Mouse (Mus musculus) E14TG2a.4 (cell line): Measurements from ENCODE around the gene Klk1b8.
A peak's percentile ranks its signal among the peaks of the same experiment; 100 is the strongest.
"Not testable (repeated sequence)": the region's sequence is repeated elsewhere in the genome, so short reads cannot be mapped to it uniquely, and the experiment has no call there.

ENCODE experiments used
- H3K27me3 ChIP-seq: 2 replicates; pipeline ENCODE4 v1.6.1; 2014; ENCODE audit warnings: low read length, control low read depth; ENCODE audit not compliant: insufficient read depth
- H3K36me3 ChIP-seq: 2 replicates; pipeline ENCODE4 v1.6.1; 2014; ENCODE audit warnings: low read length, control low read depth; ENCODE audit not compliant: insufficient read depth
- H3K4me1 ChIP-seq: replicated peaks from 2 replicates; pipeline ENCODE4 v1.6.1; 2014; ENCODE audit warnings: low read depth, low read length, control low read depth
- H3K4me3 ChIP-seq: replicated peaks from 2 replicates; pipeline ENCODE4 v1.5.1; 2014; ENCODE audit warnings: mild to moderate bottlenecking, low read length
- H3K9me3 ChIP-seq: 2 replicates; pipeline ENCODE4 v1.6.1; 2014; ENCODE audit warnings: low read length, control low read depth
- CTCF ChIP-seq: conservative IDR thresholded peaks from 2 replicates; pipeline ENCODE4 v1.5.1; 2014; ENCODE audit warnings: low read length
- NANOG ChIP-seq: IDR thresholded peaks from 2 replicates; pipeline ENCODE4 v1.6.1; 2014; ENCODE audit warnings: borderline replicate concordance, low read length, mixed read lengths
- POU5F1 ChIP-seq: IDR thresholded peaks from 2 replicates; pipeline ENCODE4 v1.6.1; 2014; ENCODE audit warnings: low read length, borderline replicate concordance

Gene Klk1b8

GRCm38 (mm10) chr7:43928521-43928920, 21.9 kb upstream of the Klk1b8 start:
- H3K4me1 ChIP-seq: no peaks in the 10 kb centered on the region
- H3K9me3 ChIP-seq: 0 out of 2 replicates have a peak, but pooled peaks cover 3% of the 10 kb centered on the region
- TF ChIP-seq NANOG: no peak
- peak; percentile 41 for TF ChIP-seq CTCF
- TF ChIP-seq POU5F1: no peak
- H3K27me3 ChIP-seq: 0 out of 2 replicates have a peak, but pooled peaks cover 2% of the 10 kb centered on the region
- no peaks in the 10 kb centered on the region for H3K36me3 ChIP-seq
- no peak overlapping the region for H3K4me3 ChIP-seq

GRCm38 (mm10) chr7:43932337-43932736, 18.1 kb upstream of the Klk1b8 start:
- TF ChIP-seq POU5F1 (no peak), CTCF (no peak), NANOG (no peak)
- Histone ChIP-seq H3K4me1 (no peaks in the 10 kb centered on the region), H3K27me3 (0 out of 2 replicates have a peak, but pooled peaks cover 2% of the 10 kb centered on the region), H3K9me3 (0 out of 2 replicates have a peak, but pooled peaks cover 3% of the 10 kb centered on the region), H3K36me3 (no peaks in the 10 kb centered on the region), H3K4me3 (no peak overlapping the region)

- 0 out of 2 replicates have a peak, but pooled peaks cover 3% of the 10 kb centered on the region for H3K9me3 ChIP-seq
- H3K27me3 ChIP-seq: no peaks in the 10 kb centered on the region
- no peak within 1 kb of the TSS for H3K4me3 ChIP-seq
- no peaks in the 10 kb centered on the region for H3K4me1 ChIP-seq
- no peaks in the 10 kb centered on the region for H3K36me3 ChIP-seq
- no peak for TF ChIP-seq CTCF
- no peak for TF ChIP-seq NANOG
- TF ChIP-seq POU5F1: no peak
Observed at GRCm38 (mm10) chr7:43933440-43933839, 17.0 kb upstream of the Klk1b8 start, which contains the start of gene Klk15. Gene Klk15, plus strand, starts transcription at chr7:43933740.

- Histone ChIP-seq H3K4me1 (no peaks in the 10 kb centered on the region), H3K4me3 (no peak overlapping the region), H3K27me3 (0 out of 2 replicates have a peak, but pooled peaks cover 3% of the 10 kb centered on the region), H3K36me3 (no peaks in the 10 kb centered on the region), H3K9me3 (peaks cover 12% of the 10 kb centered on the region)
- TF ChIP-seq POU5F1 (no peak), CTCF (no peak)
Observed at GRCm38 (mm10) chr7:43934747-43935146, 15.7 kb upstream of the Klk1b8 start.

GRCm38 (mm10) chr7:43936551-43936950, 13.9 kb upstream of the Klk1b8 start:
- peaks cover 14% of the 10 kb centered on the region for H3K9me3 ChIP-seq
- H3K36me3 ChIP-seq: no peaks in the 10 kb centered on the region
- 0 out of 2 replicates have a peak, but pooled peaks cover 3% of the 10 kb centered on the region for H3K27me3 ChIP-seq
- no peak overlapping the region for H3K4me3 ChIP-seq
- no peaks in the 10 kb centered on the region for H3K4me1 ChIP-seq
- TF ChIP-seq NANOG: no peak
- no peak for TF ChIP-seq CTCF
- TF ChIP-seq POU5F1: no peak

- H3K27me3 ChIP-seq, H3K36me3 ChIP-seq: not testable (repeated sequence)
- H3K9me3 ChIP-seq: peaks cover 58% of the 10 kb centered on the region
Observed at GRCm38 (mm10) chr7:43942293-43942692, 8.2 kb upstream of the Klk1b8 start.

GRCm38 (mm10) chr7:43944727-43945264, 5.7 kb upstream of the Klk1b8 start:
- Histone ChIP-seq H3K36me3 (no peaks in the 10 kb centered on the region), H3K9me3 (peaks cover 62% of the 10 kb centered on the region), H3K4me1 (no peaks in the 10 kb centered on the region), H3K4me3 (no peak overlapping the region), H3K27me3 (no peaks in the 10 kb centered on the region)
- TF ChIP-seq CTCF (no peak), POU5F1 (no peak), NANOG (no peak)

More at GRCm38 (mm10) chr7:43942293-43942692, 8.2 kb upstream of the Klk1b8 start:
- H3K4me3 ChIP-seq, H3K4me1 ChIP-seq: not testable (repeated sequence)

GRCm38 (mm10) chr7:43952703-43953102, 2.2 kb downstream of the Klk1b8 start:
- H3K4me3 ChIP-seq: no peak overlapping the region
- H3K9me3 ChIP-seq: peaks cover 10% of the 10 kb centered on the region
- TF ChIP-seq POU5F1 (no peak), CTCF (no peak), NANOG (no peak)
- H3K27me3 ChIP-seq: no peaks in the 10 kb centered on the region
- no peaks in the 10 kb centered on the region for H3K36me3 ChIP-seq
- no peaks in the 10 kb centered on the region for H3K4me1 ChIP-seq

- H3K27me3 ChIP-seq: no peaks in the 10 kb centered on the region
- TF ChIP-seq NANOG (no peak), POU5F1 (no peak), CTCF (no peak)
- no peaks in the 10 kb centered on the region for H3K9me3 ChIP-seq
- no peaks in the 10 kb centered on the region for H3K36me3 ChIP-seq
- H3K4me1 ChIP-seq: no peaks in the 10 kb centered on the region
- H3K4me3 ChIP-seq: no peak within 1 kb of the TSS
Observed at GRCm38 (mm10) chr7:43966451-43966850, 16.0 kb downstream of the Klk1b8 start, which contains the start of gene Klk1b1. Gene Klk1b1, plus strand, starts transcription at chr7:43966751.
